Mouse (Mus musculus): ENCODE measurements around the gene Btbd7. TPM values are rescaled to one million over a fixed set of nuclear protein-coding genes. Genes with fewer than 3 reads are reported as not detected.

The Btbd7 gene
- polyA plus RNA-seq (2012; rRNA removed), result 4.1 and 4.8 TPM in 2 replicates

GRCm38 (mm10) chr12:102878031-102878823 is at the start of gene Btbd7:
TSS of gene Btbd7 (minus strand) at chr12:102878471.

GRCm38 (mm10) chr12:102899091-102899490 is 20.8 kb upstream of the Btbd7 start, which contains the start of gene Cox8c:
TSS of gene Cox8c (plus strand) at chr12:102899316.

GRCm38 (mm10) chr12:102758403-102758756 is 119.9 kb downstream of the Btbd7 start, which contains the start of gene Gm20604:
TSS of gene Gm20604 (minus strand) at chr12:102758672.

GRCm38 (mm10) chr12:102757689-102758402 is 120.4 kb downstream of the Btbd7 start, which contains the start of the genes Gm28051, Gon7 and Ubr7:
TSS of gene Gm28051 (minus strand) at chr12:102757765.
TSS of gene Gon7 (minus strand) at chr12:102757803.
TSS of gene Ubr7 (plus strand) at chr12:102757967.

GRCm38 (mm10) chr12:102743589-102744574 is 134.4 kb downstream of the Btbd7 start, which contains the start of the genes Moap1 and Tmem251:
TSS of gene Moap1 (minus strand) at chr12:102743661.
TSS of gene Tmem251 (plus strand) at chr12:102743762.

Other genes starting within 250 kb of the Btbd7 start
- 2.1 and 2.2 TPM in 2 replicates for gene Itpk1, start 173.5 kb downstream of the Btbd7 start, polyA plus RNA-seq (2012; rRNA removed)
- gene Moap1, start 134.8 kb downstream of the Btbd7 start, polyA plus RNA-seq (2012; rRNA removed), result 2.3 and 2.4 TPM in 2 replicates
- gene Tmem251, start 134.7 kb downstream of the Btbd7 start, polyA plus RNA-seq (2012; rRNA removed), result 2.2 and 2.6 TPM in 2 replicates
- gene Gm28051, start 120.7 kb downstream of the Btbd7 start, polyA plus RNA-seq (2012; rRNA removed), result not detected in 2 replicates
- gene Gon7, start 120.7 kb downstream of the Btbd7 start, polyA plus RNA-seq (2012; rRNA removed), result 8.8 and 10.1 TPM in 2 replicates
- gene Ubr7, start 120.5 kb downstream of the Btbd7 start, polyA plus RNA-seq (2012; rRNA removed), result 15.9 and 19.3 TPM in 2 replicates
- gene Gm20604, start 119.8 kb downstream of the Btbd7 start, polyA plus RNA-seq (2012; rRNA removed), result 6.1 and 6.7 TPM in 2 replicates
- gene Cox8c, start 20.8 kb upstream of the Btbd7 start, polyA plus RNA-seq (2012; rRNA removed), result not detected in 2 replicates
- gene Unc79, start 70.4 kb upstream of the Btbd7 start, polyA plus RNA-seq (2012; rRNA removed), result 0.05 and 0.06 TPM in 2 replicates